Mouse (Mus musculus) natural killer cell, adult 2 months (primary cell): ENCODE results near the gene Med8.

Experiments
- DNase-seq, 2 experiments: peaks; one replicate each; pipeline ENCODE4 v3.0.0; 2022; ENCODE audit warnings: low spot score in 2 of 2

Med8 gene

GRCm38 (mm10) chr4:118415779-118416178, 6.6 kb downstream of the Med8 start:
- no peak for DNase-seq

GRCm38 (mm10) chr4:118416329-118416728, 7.2 kb downstream of the Med8 start:
- no peak for DNase-seq

GRCm38 (mm10) chr4:118417112-118417797, 8.1 kb downstream of the Med8 start:
- no peak for DNase-seq

GRCm38 (mm10) chr4:118421384-118421783, 12.2 kb downstream of the Med8 start:
- DNase-seq, result no peak

GRCm38 (mm10) chr4:118424541-118425160, 15.5 kb downstream of the Med8 start:
- no peak for DNase-seq

- DNase-seq, result no peak
These were observed 16.2 kb downstream of the Med8 start for GRCm38 (mm10) chr4:118425374-118425773.

GRCm38 (mm10) chr4:118427415-118427767, 18.3 kb downstream of the Med8 start:
- DNase-seq, result no peak

GRCm38 (mm10) chr4:118427768-118428451, 18.8 kb downstream of the Med8 start, which contains the start of gene Elovl1:
Elovl1 (plus strand) TSS chr4:118428093.
- peak; percentile 73 to 74 for DNase-seq

- DNase-seq, result peak in 1 of 2 experiments; percentile 10
These were observed 19.5 kb downstream of the Med8 start for GRCm38 (mm10) chr4:118428531-118429214.

- DNase-seq, result no peak
These were observed 20.2 kb downstream of the Med8 start for GRCm38 (mm10) chr4:118429215-118429895.

- DNase-seq, result no peak
These were observed 23.2 kb downstream of the Med8 start for GRCm38 (mm10) chr4:118432332-118432731.

- DNase-seq, result peak; percentile 83 to 85
These were observed 27.9 kb downstream of the Med8 start, which contains the start of gene Cdc20 for GRCm38 (mm10) chr4:118436820-118437603. Cdc20 (minus strand) TSS chr4:118437352.

- DNase-seq, result peak; percentile 9 to 12
These were observed 28.7 kb downstream of the Med8 start for GRCm38 (mm10) chr4:118437829-118438253.

- DNase-seq, result no peak
These were observed 36.0 kb downstream of the Med8 start for GRCm38 (mm10) chr4:118445088-118445487.

GRCm38 (mm10) chr4:118445781-118446414, 36.8 kb downstream of the Med8 start:
- DNase-seq, result no peak

- no peak for DNase-seq
These were observed 37.4 kb downstream of the Med8 start for GRCm38 (mm10) chr4:118446415-118447153.

GRCm38 (mm10) chr4:118457345-118457975, 48.3 kb downstream of the Med8 start, which contains the start of gene Mpl:
Mpl (minus strand) TSS chr4:118457513.
- no peak for DNase-seq

GRCm38 (mm10) chr4:118464956-118465355, 55.8 kb downstream of the Med8 start:
- no peak for DNase-seq
